Mouse (Mus musculus): Measurements from ENCODE around the gene Slc30a3. TPM values are rescaled to one million over a fixed set of nuclear protein-coding genes. Genes with fewer than 3 reads are reported as not detected.
"Not testable (repeated sequence)": the region's sequence is repeated elsewhere in the genome, so short reads cannot be mapped to it uniquely, and the experiment has no call there.

Gene Slc30a3
- polyA plus RNA-seq, 1 experiment: 0.71 TPM

DNA sequence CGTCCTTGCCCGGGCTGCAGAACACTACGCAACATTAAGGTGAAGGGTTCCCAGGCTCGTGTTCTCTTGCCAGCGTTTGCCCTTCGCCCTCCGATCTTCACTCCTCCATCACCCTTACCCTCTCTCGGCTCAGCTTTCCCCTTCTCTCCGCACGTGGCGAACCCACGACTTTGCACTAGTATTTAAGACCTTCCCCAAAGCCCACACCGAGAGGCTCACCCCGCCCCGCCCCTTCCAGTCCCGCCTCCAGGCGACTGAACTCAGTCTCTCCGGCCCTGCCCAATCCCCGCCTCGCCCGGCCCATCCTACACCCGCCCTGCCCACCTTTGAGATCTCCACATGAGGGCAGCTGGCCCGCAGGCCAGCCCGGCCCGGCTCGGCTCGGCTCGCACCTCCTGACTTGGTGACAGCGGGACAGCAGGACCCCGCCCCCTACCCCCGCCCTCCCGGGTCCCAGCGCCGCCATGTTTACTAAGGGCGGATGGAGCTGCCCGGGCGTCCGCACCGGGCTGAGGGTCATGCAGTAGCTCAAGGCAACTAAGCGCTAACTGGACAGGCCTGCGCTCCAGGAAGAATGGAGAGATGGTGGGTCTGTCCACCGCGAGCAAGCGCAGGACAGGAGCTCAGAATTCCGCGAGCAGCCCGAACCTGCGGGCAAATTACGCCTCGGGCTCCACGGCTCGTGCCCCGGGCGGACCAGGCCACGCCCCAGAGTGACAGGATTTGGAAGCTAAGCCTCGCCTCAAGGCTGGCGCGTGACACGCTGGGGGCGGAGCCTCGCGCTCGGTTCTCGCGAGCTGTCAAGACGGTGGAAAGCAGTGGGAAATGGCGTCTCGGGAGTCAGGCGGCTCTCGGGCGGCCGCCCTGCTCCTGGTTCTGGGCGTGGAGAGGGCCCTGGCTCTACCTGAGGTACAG lies 59.9 kb downstream of the Slc30a3 start, which contains the start of gene Atraid:
Atraid (plus strand) TSS at position 465 of the 915 bp plus-strand sequence.
- Histone ChIP-seq H3K36me3 (ENCODE audit: control insufficient read depth, insufficient read depth) (peaks cover 4% of the 10 kb centered on the region), H3K27me3 (ENCODE audit: control insufficient read depth, insufficient read depth, insufficient read length) (no peaks in the 10 kb centered on the region), H3K4me3 (ENCODE audit: insufficient read depth, poor library complexity, severe bottlenecking) (peak within 1 kb of the TSS; percentile 65), H3ac (ENCODE audit: control insufficient read depth, insufficient read length, low read depth) (peak within 1 kb of the TSS; percentile 83), H3K79me2 (ENCODE audit: control insufficient read depth, insufficient read depth) (no peaks in the 10 kb centered on the region), H3K79me3 (ENCODE audit: low read depth) (peaks cover 1% of the 10 kb centered on the region)
- TF ChIP-seq MAX (IDR thresholded peaks at IDR 0.05) (peak; percentile 78), USF1 (IDR thresholded peaks at IDR 0.05; ENCODE audit: low read depth) (peak; percentile 78), MYOD1 (IDR thresholded peaks at IDR 0.05; ENCODE audit: control insufficient read depth, insufficient read length, low read depth) (no peak)

DNA sequence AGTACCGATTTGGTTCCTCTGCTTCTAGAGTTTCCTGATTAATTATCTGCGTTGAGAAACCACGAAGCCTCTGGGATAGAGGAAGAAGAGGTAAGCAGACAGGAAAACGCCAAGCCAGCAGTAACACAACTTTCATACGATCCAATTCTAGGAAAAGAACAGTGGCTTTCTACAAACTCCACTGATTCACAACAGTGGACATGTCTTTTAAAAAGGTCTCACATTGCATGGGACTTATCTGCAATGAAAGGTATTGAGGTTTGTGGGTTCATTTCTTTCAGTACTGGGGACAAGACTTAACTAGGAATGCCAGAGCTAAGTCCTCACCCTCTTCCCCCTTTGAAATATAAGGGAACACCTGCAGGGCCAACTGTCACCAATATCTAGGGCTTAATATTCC lies 61.0 kb downstream of the Slc30a3 start:
- Histone ChIP-seq H3K27me3 (ENCODE audit: control insufficient read depth, insufficient read depth, insufficient read length) (no peaks in the 10 kb centered on the region), H3K79me2 (ENCODE audit: control insufficient read depth, insufficient read depth) (no peaks in the 10 kb centered on the region), H3K79me3 (ENCODE audit: low read depth) (peaks cover 1% of the 10 kb centered on the region), H3ac (ENCODE audit: control insufficient read depth, insufficient read length, low read depth) (no peak overlapping the region), H3K4me3 (ENCODE audit: insufficient read depth, poor library complexity, severe bottlenecking) (peak overlapping the region; percentile 34), H3K36me3 (ENCODE audit: control insufficient read depth, insufficient read depth) (peaks cover 4% of the 10 kb centered on the region)
- TF ChIP-seq CEBPB (IDR thresholded peaks at IDR 0.05; ENCODE audit: low read depth): no peak
- TF ChIP-seq MYOD1 (IDR thresholded peaks at IDR 0.05; ENCODE audit: control insufficient read depth, insufficient read length, low read depth): no peak
- no peak for TF ChIP-seq MAX (IDR thresholded peaks at IDR 0.05)
- TF ChIP-seq MYOG (IDR thresholded peaks at IDR 0.05; ENCODE audit: control insufficient read depth, extremely low read depth, insufficient read length): no peak

DNA sequence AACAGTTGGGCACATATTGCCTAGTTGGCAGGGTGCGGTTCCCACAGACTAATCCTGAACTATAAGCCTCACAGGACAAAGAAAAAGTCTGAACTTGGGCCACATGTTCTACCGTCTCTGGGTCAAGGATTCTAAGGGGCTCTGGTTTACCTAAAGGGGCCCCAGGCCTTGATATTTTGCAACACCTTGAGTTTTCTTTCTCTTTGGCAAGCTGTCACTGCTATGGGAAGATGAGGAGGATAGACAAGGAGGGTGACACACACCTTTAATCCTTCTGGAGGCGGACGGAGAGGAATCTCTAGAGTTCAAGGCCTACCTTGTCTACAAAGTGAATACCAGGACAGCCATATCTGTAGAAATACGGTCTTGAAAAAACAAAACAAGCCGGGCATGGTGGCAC lies 61.6 kb downstream of the Slc30a3 start:
- peaks cover 1% of the 10 kb centered on the region for H3K79me3 ChIP-seq (ENCODE audit: low read depth)
- H3K27me3 ChIP-seq (ENCODE audit: control insufficient read depth, insufficient read depth, insufficient read length): no peaks in the 10 kb centered on the region
- peaks cover 4% of the 10 kb centered on the region for H3K36me3 ChIP-seq (ENCODE audit: control insufficient read depth, insufficient read depth)
- H3K4me3 ChIP-seq (ENCODE audit: insufficient read depth, poor library complexity, severe bottlenecking): no peak overlapping the region
- H3K79me2 ChIP-seq (ENCODE audit: control insufficient read depth, insufficient read depth): no peaks in the 10 kb centered on the region
- no peak overlapping the region for H3ac ChIP-seq (ENCODE audit: control insufficient read depth, insufficient read length, low read depth)
- TF ChIP-seq USF1 (IDR thresholded peaks at IDR 0.05; ENCODE audit: low read depth) (no peak), FOSL1 (IDR thresholded peaks at IDR 0.05; ENCODE audit: insufficient read depth, low read length, poor library complexity, severe bottlenecking) (no peak), CTCF (IDR thresholded peaks at IDR 0.05; ENCODE audit: control insufficient read depth, insufficient read depth, insufficient read length) (no peak), MAX (IDR thresholded peaks at IDR 0.05) (no peak), MYOD1 (IDR thresholded peaks at IDR 0.05; ENCODE audit: control insufficient read depth, insufficient read length, low read depth) (no peak), MYOG (IDR thresholded peaks at IDR 0.05; ENCODE audit: control insufficient read depth, extremely low read depth, insufficient read length) (no peak), CEBPB (IDR thresholded peaks at IDR 0.05; ENCODE audit: low read depth) (no peak)

GRCm38 (mm10) chr5:31038171-31038845 lies 69.7 kb downstream of the Slc30a3 start:
- TF ChIP-seq MAX (IDR thresholded peaks at IDR 0.05) (no peak), CTCF (IDR thresholded peaks at IDR 0.05; ENCODE audit: control insufficient read depth, insufficient read depth, insufficient read length) (no peak), MYOG (IDR thresholded peaks at IDR 0.05; ENCODE audit: control insufficient read depth, extremely low read depth, insufficient read length) (no peak), CEBPB (IDR thresholded peaks at IDR 0.05; ENCODE audit: low read depth) (no peak), USF1 (IDR thresholded peaks at IDR 0.05; ENCODE audit: low read depth) (no peak), MYOD1 (IDR thresholded peaks at IDR 0.05; ENCODE audit: control insufficient read depth, insufficient read length, low read depth) (no peak), FOSL1 (IDR thresholded peaks at IDR 0.05; ENCODE audit: insufficient read depth, low read length, poor library complexity, severe bottlenecking) (no peak)
- Histone ChIP-seq H3K27me3 (ENCODE audit: control insufficient read depth, insufficient read depth, insufficient read length) (no peaks in the 10 kb centered on the region), H3K79me3 (ENCODE audit: low read depth) (no peaks in the 10 kb centered on the region), H3ac (ENCODE audit: control insufficient read depth, insufficient read length, low read depth) (no peak overlapping the region), H3K4me3 (ENCODE audit: insufficient read depth, poor library complexity, severe bottlenecking) (no peak overlapping the region), H3K79me2 (ENCODE audit: control insufficient read depth, insufficient read depth) (no peaks in the 10 kb centered on the region), H3K36me3 (ENCODE audit: control insufficient read depth, insufficient read depth) (peaks cover 13% of the 10 kb centered on the region)

- H3K27me3 ChIP-seq (ENCODE audit: control insufficient read depth, insufficient read depth, insufficient read length); H3K79me3 ChIP-seq (ENCODE audit: low read depth); H3ac ChIP-seq (ENCODE audit: control insufficient read depth, insufficient read length, low read depth); H3K4me3 ChIP-seq (ENCODE audit: insufficient read depth, poor library complexity, severe bottlenecking); H3K79me2 ChIP-seq (ENCODE audit: control insufficient read depth, insufficient read depth): not testable (repeated sequence)
- peaks cover 13% of the 10 kb centered on the region for H3K36me3 ChIP-seq (ENCODE audit: control insufficient read depth, insufficient read depth)
Measured at GRCm38 (mm10) chr5:31036556-31036955, 71.5 kb downstream of the Slc30a3 start.

Other genes starting within 250 kb of the Slc30a3 start
- gene Tmem214, start 240.2 kb downstream of the Slc30a3 start, polyA plus RNA-seq (2012; fragmentation: generic; extraction: Trizol): 46.1 TPM
- gene Agbl5, start 219.5 kb downstream of the Slc30a3 start, polyA plus RNA-seq (2012; fragmentation: generic; extraction: Trizol): 5.2 TPM
- gene Ost4, start 200.4 kb downstream of the Slc30a3 start, polyA plus RNA-seq (2012; fragmentation: generic; extraction: Trizol): 348 TPM
- gene Emilin1, start 194.8 kb downstream of the Slc30a3 start, polyA plus RNA-seq (2012; fragmentation: generic; extraction: Trizol): 9.9 TPM
- 16.2 TPM for gene Khk, start 186.8 kb downstream of the Slc30a3 start, polyA plus RNA-seq (2012; fragmentation: generic; extraction: Trizol)
- gene Cgref1, start 162.6 kb downstream of the Slc30a3 start, polyA plus RNA-seq (2012; fragmentation: generic; extraction: Trizol): 8.2 TPM
- gene Preb, start 147.9 kb downstream of the Slc30a3 start, polyA plus RNA-seq (2012; fragmentation: generic; extraction: Trizol): 108 TPM
- gene Tcf23, start 139.6 kb downstream of the Slc30a3 start, polyA plus RNA-seq (2012; fragmentation: generic; extraction: Trizol): 0.07 TPM
- 70.7 TPM for gene Atraid, start 59.9 kb downstream of the Slc30a3 start, polyA plus RNA-seq (2012; fragmentation: generic; extraction: Trizol)
- gene Slc5a6, start 59.3 kb downstream of the Slc30a3 start, polyA plus RNA-seq (2012; fragmentation: generic; extraction: Trizol): 11.6 TPM
- gene Cad, start 53.5 kb downstream of the Slc30a3 start, polyA plus RNA-seq (2012; fragmentation: generic; extraction: Trizol): 64.9 TPM
- not detected for gene Dnajc5g, start 2.0 kb downstream of the Slc30a3 start, polyA plus RNA-seq (2012; fragmentation: generic; extraction: Trizol)
- 6.5 TPM for gene Trim54, start 8.5 kb upstream of the Slc30a3 start, polyA plus RNA-seq (2012; fragmentation: generic; extraction: Trizol)
- gene Ucn, start 30.6 kb upstream of the Slc30a3 start, polyA plus RNA-seq (2012; fragmentation: generic; extraction: Trizol): not detected
- gene Mpv17, start 46.0 kb upstream of the Slc30a3 start, polyA plus RNA-seq (2012; fragmentation: generic; extraction: Trizol): 35.6 TPM
- 2.9 TPM for gene Gm29609, start 71.7 kb upstream of the Slc30a3 start, polyA plus RNA-seq (2012; fragmentation: generic; extraction: Trizol)
- 36.9 TPM for gene Gtf3c2, start 71.9 kb upstream of the Slc30a3 start, polyA plus RNA-seq (2012; fragmentation: generic; extraction: Trizol)
- 115 TPM for gene Snx17, start 85.0 kb upstream of the Slc30a3 start, polyA plus RNA-seq (2012; fragmentation: generic; extraction: Trizol)
- 46.8 TPM for gene Eif2b4, start 85.2 kb upstream of the Slc30a3 start, polyA plus RNA-seq (2012; fragmentation: generic; extraction: Trizol)
- 20.9 TPM for gene Zfp513, start 94.1 kb upstream of the Slc30a3 start, polyA plus RNA-seq (2012; fragmentation: generic; extraction: Trizol)
- 159 TPM for gene Ppm1g, start 112.5 kb upstream of the Slc30a3 start, polyA plus RNA-seq (2012; fragmentation: generic; extraction: Trizol)
- 59.1 TPM for gene Nrbp1, start 132.6 kb upstream of the Slc30a3 start, polyA plus RNA-seq (2012; fragmentation: generic; extraction: Trizol)
- gene Gm9970, start 133.0 kb upstream of the Slc30a3 start, polyA plus RNA-seq (2012; fragmentation: generic; extraction: Trizol): 0.09 TPM
- 0.88 TPM for gene Krtcap3, start 143.5 kb upstream of the Slc30a3 start, polyA plus RNA-seq (2012; fragmentation: generic; extraction: Trizol)
- gene Ift172, start 182.9 kb upstream of the Slc30a3 start, polyA plus RNA-seq (2012; fragmentation: generic; extraction: Trizol): 10.7 TPM
- 17.7 TPM for gene Fndc4, start 187.8 kb upstream of the Slc30a3 start, polyA plus RNA-seq (2012; fragmentation: generic; extraction: Trizol)
- not detected for gene Gckr, start 189.2 kb upstream of the Slc30a3 start, polyA plus RNA-seq (2012; fragmentation: generic; extraction: Trizol)